In genomic region chr2:65289721-65290120, GRCm38 (mm10) we compare ENCODE assay signal across 23 mouse cellular contexts.
"Had no signal": no experiment of that assay in that cellular context is flagged by ENCODE, and none has a peak within 500 bp of the region (broad histone marks: within the 10 kb centered on the region; RNA-seq: fewer than 3 reads in every experiment).

No protein-coding gene starts in this region.

- H3K27ac ChIP-seq: intestine, embryonic 15.5 days; kidney, embryonic 15.5 days; layer of hippocampus, adult 2 months; limb, embryonic 10.5 days; limb, embryonic 13.5 days; liver, embryonic 12.5 days; liver, embryonic 15.5 days; macrophage; midbrain, embryonic 10.5 days; midbrain, embryonic 13.5 days; neural tube, embryonic 12.5 days; neural tube, embryonic 15.5 days; stomach, embryonic 15.5 days had no signal

- H3K27me3 ChIP-seq: intestine, embryonic 15.5 days; kidney, embryonic 15.5 days; limb, embryonic 13.5 days; liver, embryonic 12.5 days; liver, embryonic 15.5 days; megakaryocyte, embryonic 14.5 days; midbrain, embryonic 13.5 days; neural tube, embryonic 12.5 days; neural tube, embryonic 15.5 days; stomach, embryonic 15.5 days had no signal

- H3K9me3 ChIP-seq: intestine, embryonic 15.5 days; kidney, embryonic 15.5 days; limb, embryonic 10.5 days; limb, embryonic 13.5 days; liver, embryonic 12.5 days; liver, embryonic 15.5 days; midbrain, embryonic 10.5 days; midbrain, embryonic 13.5 days; neural tube, embryonic 12.5 days; neural tube, embryonic 15.5 days; stomach, embryonic 15.5 days had no signal

- H3K4me1 ChIP-seq: intestine, embryonic 15.5 days; limb, embryonic 10.5 days; megakaryocyte, embryonic 14.5 days; midbrain, embryonic 10.5 days; midbrain, embryonic 13.5 days; neural tube, embryonic 12.5 days; neural tube, embryonic 15.5 days had no signal

- H3K9ac ChIP-seq: intestine, embryonic 15.5 days; kidney, embryonic 15.5 days; limb, embryonic 13.5 days; liver, embryonic 12.5 days; liver, embryonic 15.5 days; midbrain, embryonic 13.5 days; neural tube, embryonic 12.5 days; neural tube, embryonic 15.5 days; stomach, embryonic 15.5 days had no signal

- H3K4me2 ChIP-seq: intestine, embryonic 15.5 days; kidney, embryonic 15.5 days; limb, embryonic 13.5 days; liver, embryonic 12.5 days; liver, embryonic 15.5 days; midbrain, embryonic 13.5 days; neural tube, embryonic 12.5 days; neural tube, embryonic 15.5 days; stomach, embryonic 15.5 days had no signal

- H3K36me3 ChIP-seq: intestine, embryonic 15.5 days; kidney, embryonic 15.5 days; limb, embryonic 10.5 days; limb, embryonic 13.5 days; liver, embryonic 12.5 days; liver, embryonic 15.5 days; midbrain, embryonic 10.5 days; midbrain, embryonic 13.5 days; neural tube, embryonic 12.5 days; neural tube, embryonic 15.5 days; stomach, embryonic 15.5 days had no signal

- DNase-seq: kidney, adult 11 months; kidney, adult 8-10 months; kidney, postnatal 14 days; kidney, postnatal 4 days; layer of hippocampus, adult 9-11 months; liver; lung, adult 2 months; lung, postnatal 14 days; thymus, postnatal 25 days had no signal

- H3K4me3 ChIP-seq: intestine, embryonic 15.5 days; kidney, embryonic 15.5 days; layer of hippocampus, adult 2 months; limb, embryonic 10.5 days; limb, embryonic 13.5 days; liver, embryonic 12.5 days; liver, embryonic 15.5 days; megakaryocyte, embryonic 14.5 days; midbrain, embryonic 10.5 days; midbrain, embryonic 13.5 days; neural tube, embryonic 12.5 days; neural tube, embryonic 15.5 days; stomach, embryonic 15.5 days had no signal
